Mouse (Mus musculus): ENCODE data around the gene Vps33b.

DNA sequence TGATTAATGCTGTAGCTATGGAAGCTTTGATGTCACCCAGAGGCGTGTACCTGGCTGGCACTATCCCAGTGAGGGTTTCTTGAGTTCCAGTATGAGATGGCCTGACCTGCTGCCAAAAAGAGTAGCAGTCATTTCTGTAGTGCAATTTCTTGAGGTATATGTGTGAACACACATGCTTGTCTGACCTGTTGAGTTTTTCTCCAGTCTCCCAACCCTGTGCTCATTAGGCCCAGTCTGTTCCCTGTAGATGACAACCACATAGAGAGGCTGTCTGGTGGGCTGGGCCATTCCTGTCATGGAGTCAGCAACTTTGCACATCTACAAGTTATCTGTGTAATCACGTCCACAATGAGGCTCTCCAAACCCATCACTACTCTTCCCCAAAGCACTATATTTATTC, 46.3 kb downstream of the Vps33b start:
- TF ChIP-seq CTCF (IDR thresholded peaks at IDR 0.05; ENCODE audit: control insufficient read depth, insufficient read depth, insufficient read length) (no peak), MYOG (IDR thresholded peaks at IDR 0.05; ENCODE audit: control insufficient read depth, extremely low read depth, insufficient read length) (no peak)
